Mouse (Mus musculus) hindbrain, embryonic 16.5 days (tissue): ENCODE results near the gene Asf1b. TPM values are rescaled to one million over a fixed set of nuclear protein-coding genes. Genes with fewer than 3 reads are reported as not detected.

Experiments used
- ATAC-seq: fragments of 200-750 bp; cut with Nextera tagmentation; 2 replicates; pipeline ENCODE4 v1.8.0; 2017; ENCODE audit warnings: moderate TSS enrichment, moderate library complexity
- H3K27ac ChIP-seq: fragments of 300-500 bp; sonication (generic); 2 replicates; pipeline ENCODE4 v1.5.1; 2014; ENCODE audit warnings: low read depth, mild to moderate bottlenecking, control low read depth, low read length, moderate library complexity
- H3K27me3 ChIP-seq: fragments of 300-500 bp; sonication (generic); replicated peaks from 2 replicates; pipeline ENCODE4 v1.6.1; 2014; ENCODE audit warnings: low read length; ENCODE audit not compliant: control insufficient read depth, insufficient read depth
- H3K36me3 ChIP-seq: fragments of 300-500 bp; sonication (generic); 2 replicates; pipeline ENCODE4 v1.6.1; 2014; ENCODE audit warnings: mild to moderate bottlenecking, low read length, moderate library complexity, mixed read lengths; ENCODE audit not compliant: control insufficient read depth, insufficient read depth
- H3K4me1 ChIP-seq: fragments of 300-500 bp; sonication (generic); 2 replicates; pipeline ENCODE4 v1.6.1; 2014; ENCODE audit warnings: low read depth, low read length; ENCODE audit not compliant: control insufficient read depth, insufficient read depth
- H3K4me2 ChIP-seq: fragments of 300-500 bp; sonication (generic); 2 replicates; pipeline ENCODE4 v1.6.1; 2014; ENCODE audit warnings: mild to moderate bottlenecking, low read length, control low read depth, moderate library complexity
- H3K4me3 ChIP-seq: fragments of 300-500 bp; sonication (generic); 2 replicates; pipeline ENCODE4 v1.5.1; 2014; ENCODE audit warnings: mild to moderate bottlenecking, low read length, control low read depth, moderate library complexity
- H3K9ac ChIP-seq: fragments of 300-500 bp; sonication (generic); 2 replicates; pipeline ENCODE4 v1.6.1; 2014; ENCODE audit warnings: low read depth, mild to moderate bottlenecking, control low read depth, low read length, moderate library complexity
- H3K9me3 ChIP-seq: fragments of 300-500 bp; sonication (generic); 2 replicates; pipeline ENCODE4 v1.6.1; 2014; ENCODE audit warnings: mild to moderate bottlenecking, low read length, moderate library complexity; ENCODE audit not compliant: control insufficient read depth
- WGBS: fragments of 180-500 bp; shearing (Covaris S2); extraction: QIAGEN DNeasy Blood & Tissue Kit; methylation state at CpG from one replicate; pipeline ENCODE4 v1.1.7; 2014; 5-methylcytosine and 5-hydroxymethylcytosine counted together
- polyA plus RNA-seq: library from polyadenylated mRNA; unstranded; fragments of >200 nt; fragmentation: Nextera tagmentation; extraction: Ambion mirVana; gene quantifications from 2 replicates; pipeline ENCODE4 v1.2.1, GENCODE M21; 2015

Gene Asf1b
- polyA plus RNA-seq, 1 experiment from 2014 or later, result 9.8 TPM

- Histone ChIP-seq H3K9me3 (no peaks in the 10 kb centered on the region), H3K27ac (no peak overlapping the region), H3K36me3 (peaks cover 17% of the 10 kb centered on the region), H3K9ac (no peak overlapping the region), H3K27me3 (no peaks in the 10 kb centered on the region), H3K4me3 (no peak overlapping the region), H3K4me1 (no peaks in the 10 kb centered on the region), H3K4me2 (no peak overlapping the region)
- 71% methylated on average over 1 of the region's 1 CpGs for WGBS
- ATAC-seq, result no peak
These were observed 12.9 kb upstream of the Asf1b start for GRCm38 (mm10) chr8:83942446-83942845.

DNA sequence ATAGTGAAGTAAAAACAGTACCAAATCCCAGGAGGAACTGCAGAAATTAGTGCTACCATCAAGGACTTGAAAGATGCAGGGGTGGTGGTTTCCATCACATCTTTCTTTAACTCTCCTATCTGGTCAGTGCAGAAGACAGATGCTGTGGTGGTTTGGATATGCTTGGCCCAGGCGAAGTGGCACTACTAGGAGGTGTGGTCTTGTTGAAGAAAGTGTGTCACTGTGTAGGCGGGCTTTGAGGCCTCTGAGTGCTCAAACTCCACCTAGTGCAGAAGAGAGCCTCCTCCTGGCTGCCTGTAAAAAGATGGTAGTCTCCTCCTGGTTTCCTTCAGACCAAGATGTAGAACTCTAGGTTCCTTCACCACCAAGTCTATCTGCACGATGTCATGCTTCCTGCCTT lies 9.8 kb upstream of the Asf1b start:
- H3K36me3 ChIP-seq, result no peaks in the 10 kb centered on the region
- ATAC-seq, result no peak
- H3K4me1 ChIP-seq, result no peaks in the 10 kb centered on the region
- WGBS, result 75% methylated on average over 3 of the region's 3 CpGs
- no peak overlapping the region for H3K4me2 ChIP-seq
- H3K4me3 ChIP-seq, result no peak overlapping the region
- H3K27me3 ChIP-seq, result no peaks in the 10 kb centered on the region
- H3K27ac ChIP-seq, result no peak overlapping the region
- no peak overlapping the region for H3K9ac ChIP-seq
- no peaks in the 10 kb centered on the region for H3K9me3 ChIP-seq

GRCm38 (mm10) chr8:83954749-83955105 lies 580 bp upstream of the Asf1b start:
- no peak for ATAC-seq
- peak overlapping the region; percentile 58 for H3K9ac ChIP-seq
- peak overlapping the region; percentile 76 for H3K27ac ChIP-seq
- H3K4me2 ChIP-seq, result peak overlapping the region; percentile 79
- WGBS, result 3% methylated on average over 14 of the region's 14 CpGs
- no peaks in the 10 kb centered on the region for H3K9me3 ChIP-seq
- H3K4me1 ChIP-seq, result peaks cover 6% of the 10 kb centered on the region
- H3K4me3 ChIP-seq, result peak overlapping the region; percentile 57
- no peaks in the 10 kb centered on the region for H3K36me3 ChIP-seq
- no peaks in the 10 kb centered on the region for H3K27me3 ChIP-seq

- WGBS, result 1% methylated on average over 15 of the region's 15 CpGs
- peak overlapping the region; percentile 57 for H3K4me3 ChIP-seq
- no peaks in the 10 kb centered on the region for H3K27me3 ChIP-seq
- H3K9me3 ChIP-seq, result no peaks in the 10 kb centered on the region
- H3K4me2 ChIP-seq, result peak overlapping the region; percentile 79
- H3K9ac ChIP-seq, result peak overlapping the region; percentile 37
- H3K4me1 ChIP-seq, result peaks cover 6% of the 10 kb centered on the region
- no peak for ATAC-seq
- H3K27ac ChIP-seq, result no peak overlapping the region
- no peaks in the 10 kb centered on the region for H3K36me3 ChIP-seq
These were observed 581 bp downstream of the Asf1b start for GRCm38 (mm10) chr8:83955958-83956218.

- H3K4me3 ChIP-seq, result no peak overlapping the region; the same call in 1 of the 2 replicates
- no peak overlapping the region for H3K9ac ChIP-seq
- peaks cover 6% of the 10 kb centered on the region for H3K4me1 ChIP-seq
- H3K36me3 ChIP-seq, result no peaks in the 10 kb centered on the region
- H3K9me3 ChIP-seq, result no peaks in the 10 kb centered on the region
- peak overlapping the region; percentile 79 for H3K4me2 ChIP-seq
- whole genome bisulfite sequencing, result 14% methylated on average over 1 of the region's 1 CpGs
- ATAC-seq, result no peak
- no peaks in the 10 kb centered on the region for H3K27me3 ChIP-seq
- H3K27ac ChIP-seq, result no peak overlapping the region
These were observed 1.5 kb downstream of the Asf1b start for GRCm38 (mm10) chr8:83956789-83957188.

DNA sequence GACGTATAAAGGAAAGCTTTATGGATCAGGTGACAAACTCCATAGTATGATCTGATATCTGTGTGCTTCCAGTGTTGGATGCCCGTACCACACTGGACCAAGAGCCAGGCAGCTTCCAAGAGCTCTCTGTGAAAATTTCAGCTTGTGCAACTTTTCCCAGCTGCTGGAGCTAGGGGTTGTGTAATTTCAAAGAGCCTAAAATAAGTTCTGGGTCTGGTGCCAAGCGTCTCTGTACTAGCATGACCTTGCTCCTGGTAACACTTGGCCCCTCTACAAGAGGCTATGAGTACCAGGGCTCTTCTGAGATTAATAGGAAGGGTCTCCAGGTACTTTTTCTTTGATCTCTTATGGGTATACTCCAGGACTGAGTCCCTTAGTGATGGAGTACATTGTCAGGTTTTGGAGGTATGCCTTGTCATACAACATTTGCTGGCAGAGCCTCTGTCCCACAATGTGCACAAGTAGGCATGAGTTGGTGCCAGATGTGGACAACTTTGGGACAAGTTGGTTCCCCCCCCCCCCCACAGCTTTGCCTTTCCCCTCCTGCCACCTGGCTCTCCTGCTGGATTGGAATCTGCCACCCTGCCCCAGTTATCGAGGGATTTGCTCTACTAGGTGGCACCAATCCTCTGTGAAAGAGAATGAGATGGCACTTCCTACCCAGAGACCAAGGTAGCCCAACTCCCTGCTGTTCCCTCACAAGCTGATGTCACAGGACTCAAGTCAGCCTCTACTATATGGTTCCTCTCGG lies 8.9 kb downstream of the Asf1b start:
- Histone ChIP-seq H3K9me3 (no peaks in the 10 kb centered on the region), H3K4me1 (no peaks in the 10 kb centered on the region), H3K9ac (no peak overlapping the region), H3K27ac (no peak overlapping the region), H3K4me2 (no peak overlapping the region), H3K27me3 (no peaks in the 10 kb centered on the region), H3K36me3 (no peaks in the 10 kb centered on the region), H3K4me3 (no peak overlapping the region)
- no peak for ATAC-seq
- WGBS, result 88% methylated on average over 5 of the region's 5 CpGs

DNA sequence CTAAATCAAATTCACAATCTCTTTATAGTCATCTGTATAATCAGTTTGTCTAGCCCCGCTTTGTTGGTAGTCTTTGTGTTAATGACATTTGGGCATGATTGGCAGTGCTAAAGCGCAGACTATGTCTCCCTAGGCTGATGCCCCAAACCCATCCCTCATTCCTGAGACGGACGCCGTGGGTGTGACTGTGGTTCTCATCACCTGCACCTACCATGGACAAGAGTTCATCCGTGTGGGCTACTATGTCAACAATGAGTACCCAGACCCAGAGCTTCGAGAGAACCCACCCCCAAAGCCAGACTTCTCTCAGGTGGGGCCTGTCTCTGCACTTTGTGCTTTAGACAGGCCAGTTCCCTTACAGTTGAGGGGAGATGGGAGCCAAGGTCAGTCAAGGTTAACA lies 12.4 kb downstream of the Asf1b start:
- Histone ChIP-seq H3K4me3 (no peak overlapping the region), H3K4me2 (no peak overlapping the region), H3K4me1 (peaks cover 5% of the 10 kb centered on the region), H3K9me3 (no peaks in the 10 kb centered on the region), H3K27ac (no peak overlapping the region), H3K27me3 (no peaks in the 10 kb centered on the region), H3K9ac (no peak overlapping the region), H3K36me3 (no peaks in the 10 kb centered on the region)
- no peak for ATAC-seq
- WGBS, result 96% methylated on average over 7 of the region's 7 CpGs

- Histone ChIP-seq H3K9ac (no peak overlapping the region), H3K27ac (no peak overlapping the region), H3K36me3 (no peaks in the 10 kb centered on the region), H3K9me3 (no peaks in the 10 kb centered on the region), H3K4me1 (peaks cover 16% of the 10 kb centered on the region), H3K4me3 (no peak overlapping the region), H3K27me3 (no peaks in the 10 kb centered on the region), H3K4me2 (no peak overlapping the region)
- WGBS, result 88% methylated on average over 4 of the region's 4 CpGs
- no peak for ATAC-seq
These were observed 15.8 kb downstream of the Asf1b start for GRCm38 (mm10) chr8:83971121-83971520.

GRCm38 (mm10) chr8:83971661-83972060 lies 16.4 kb downstream of the Asf1b start:
- H3K4me3 ChIP-seq, result peak overlapping the region; percentile 93
- peak overlapping the region; percentile 88 for H3K9ac ChIP-seq
- WGBS, result 76% methylated on average over 6 of the region's 6 CpGs
- H3K4me2 ChIP-seq, result peak overlapping the region; percentile 76
- peaks cover 17% of the 10 kb centered on the region for H3K4me1 ChIP-seq
- no peaks in the 10 kb centered on the region for H3K27me3 ChIP-seq
- no peaks in the 10 kb centered on the region for H3K36me3 ChIP-seq
- ATAC-seq, result no peak
- no peak overlapping the region; the same call in 1 of the 2 replicates for H3K27ac ChIP-seq
- no peaks in the 10 kb centered on the region for H3K9me3 ChIP-seq
